In genomic region chr15:12217849-12218248, GRCm38 (mm10) we compare ENCODE assay signal across 14 mouse cellular contexts. TPM values are rescaled to one million over a fixed set of nuclear protein-coding genes. Genes with fewer than 3 reads are reported as not detected.
DNase-seq lines count a peak whose midpoint lies in the region; ATAC-seq and TF ChIP-seq lines count a peak whose summit lies in the region.
"Had no signal": no experiment of that assay in that cellular context is flagged by ENCODE, and none has a peak within 500 bp of the region (broad histone marks: within the 10 kb centered on the region; RNA-seq: fewer than 3 reads in every experiment).

No protein-coding gene starts in this region.

- H3K9ac ChIP-seq in hindbrain, embryonic 16.5 days (ENCODE audit: low read depth, low read length), result no peak overlapping the region
- no peak overlapping the region for H3K9ac ChIP-seq in midbrain, embryonic 11.5 days (ENCODE audit: low read length)
- H3K9ac ChIP-seq in midbrain, postnatal 0 days (replicated peaks; ENCODE audit: low read length, poor library complexity, severe bottlenecking), result no peak overlapping the region
- H3K9ac ChIP-seq: embryonic facial prominence, embryonic 12.5 days; forebrain, embryonic 12.5 days; neural tube, embryonic 12.5 days had no signal

- ATAC-seq in hindbrain, embryonic 16.5 days, result no peak
- ATAC-seq in midbrain, embryonic 11.5 days (ENCODE audit: low FRiP score), result peak; percentile 36; the same call in 1 of the 2 replicates
- ATAC-seq in midbrain, postnatal 0 days (ENCODE audit: low FRiP score), result no peak

- H3K4me1 ChIP-seq in hindbrain, embryonic 10.5 days (replicated peaks), result peaks cover 52% of the 10 kb centered on the region
- peaks cover 10% of the 10 kb centered on the region for H3K4me1 ChIP-seq in hindbrain, embryonic 16.5 days (ENCODE audit: control insufficient read depth, insufficient read depth, low read depth, low read length)
- peaks cover 23% of the 10 kb centered on the region for H3K4me1 ChIP-seq in midbrain, embryonic 11.5 days (ENCODE audit: control insufficient read depth, insufficient read depth, low read length)
- 0 out of 2 replicates have a peak, but pooled peaks cover 2% of the 10 kb centered on the region for H3K4me1 ChIP-seq in midbrain, postnatal 0 days (ENCODE audit: insufficient read depth, low read length)

- no peaks in the 10 kb centered on the region for H3K9me3 ChIP-seq in hindbrain, embryonic 10.5 days
- no peaks in the 10 kb centered on the region for H3K9me3 ChIP-seq in hindbrain, embryonic 16.5 days (ENCODE audit: control insufficient read depth, low read length)
- H3K9me3 ChIP-seq in midbrain, embryonic 11.5 days (ENCODE audit: control insufficient read depth, low read length), result no peaks in the 10 kb centered on the region
- no peaks in the 10 kb centered on the region for H3K9me3 ChIP-seq in midbrain, postnatal 0 days (ENCODE audit: low read length)
- H3K9me3 ChIP-seq: embryonic facial prominence, embryonic 12.5 days; forebrain, embryonic 12.5 days; megakaryocyte, embryonic 14.5 days; neural tube, embryonic 12.5 days had no signal

- DNase-seq in hindbrain, embryonic 10.5 days (ENCODE audit: low spot score), result peak; percentile 40
- DNase-seq in midbrain, embryonic 11.5 days (ENCODE audit: low spot score, missing footprints), result no peak
- DNase-seq in midbrain, postnatal 0 days (ENCODE audit: low spot score), result no peak
- DNase-seq in R1 (ENCODE audit: low read depth, low spot score), result peak; percentile 75
- peak; percentile 57 for DNase-seq in mesoderm, embryonic 11.5 days (ENCODE audit: low read depth, low spot score)
- DNase-seq in left cerebral cortex, postnatal 25 days (ENCODE audit: low spot score in 2 of 2), result no peak
- DNase-seq: lung, postnatal 10 days; thymus, adult 2 months had no signal

- no peak for TF ChIP-seq CTCF in midbrain, postnatal 0 days (IDR thresholded peaks at IDR 0.05)

- peaks cover 25% of the 10 kb centered on the region for H3K27me3 ChIP-seq in hindbrain, embryonic 10.5 days (ENCODE audit: insufficient read depth, poor library complexity, severe bottlenecking)
- H3K27me3 ChIP-seq in hindbrain, embryonic 16.5 days (replicated peaks; ENCODE audit: control insufficient read depth, insufficient read depth, low read length), result no peaks in the 10 kb centered on the region
- H3K27me3 ChIP-seq in midbrain, embryonic 11.5 days (ENCODE audit: control insufficient read depth, insufficient read depth, low read length), result no peaks in the 10 kb centered on the region
- no peaks in the 10 kb centered on the region for H3K27me3 ChIP-seq in midbrain, postnatal 0 days (ENCODE audit: insufficient read depth, low read length)
- H3K27me3 ChIP-seq: embryonic facial prominence, embryonic 12.5 days; forebrain, embryonic 12.5 days; megakaryocyte, embryonic 14.5 days; neural tube, embryonic 12.5 days had no signal

- WGBS in hindbrain, embryonic 10.5 days, result 38% methylated on average over 5 of the region's 5 CpGs
- WGBS in hindbrain, embryonic 16.5 days, result 26% methylated on average over 5 of the region's 5 CpGs
- 43% methylated on average over 5 of the region's 5 CpGs for WGBS in midbrain, embryonic 11.5 days
- WGBS in midbrain, postnatal 0 days, result 34% methylated on average over 5 of the region's 5 CpGs

- no peak overlapping the region for H3K4me3 ChIP-seq in hindbrain, embryonic 10.5 days
- H3K4me3 ChIP-seq in hindbrain, embryonic 16.5 days (ENCODE audit: low read length), result no peak overlapping the region
- no peak overlapping the region for H3K4me3 ChIP-seq in midbrain, embryonic 11.5 days (ENCODE audit: low read depth, low read length)
- no peak overlapping the region for H3K4me3 ChIP-seq in midbrain, postnatal 0 days (ENCODE audit: low read depth, low read length)
- H3K4me3 ChIP-seq: embryonic facial prominence, embryonic 12.5 days; forebrain, embryonic 12.5 days; megakaryocyte, embryonic 14.5 days; neural tube, embryonic 12.5 days had no signal

- intact Hi-C loops in left cerebral cortex, postnatal 25 days (cut with DNase I), result loop anchor here (10.0 kb wide), 1 partner anchor 577 kb away; no protein-coding TSS in a partner anchor

- no peaks in the 10 kb centered on the region for H3K36me3 ChIP-seq in hindbrain, embryonic 10.5 days
- no peaks in the 10 kb centered on the region for H3K36me3 ChIP-seq in hindbrain, embryonic 16.5 days (ENCODE audit: control insufficient read depth, insufficient read depth, low read length)
- no peaks in the 10 kb centered on the region for H3K36me3 ChIP-seq in midbrain, embryonic 11.5 days (ENCODE audit: control insufficient read depth, insufficient read depth, low read length)
- no peaks in the 10 kb centered on the region for H3K36me3 ChIP-seq in midbrain, postnatal 0 days (ENCODE audit: insufficient read depth, low read length)
- H3K36me3 ChIP-seq: embryonic facial prominence, embryonic 12.5 days; forebrain, embryonic 12.5 days; neural tube, embryonic 12.5 days had no signal

- peak overlapping the region; percentile 50; the same call in 1 of the 2 replicates for H3K27ac ChIP-seq in hindbrain, embryonic 10.5 days
- H3K27ac ChIP-seq in hindbrain, embryonic 16.5 days (ENCODE audit: low read depth, low read length), result no peak overlapping the region
- H3K27ac ChIP-seq in midbrain, embryonic 11.5 days (ENCODE audit: low read depth, low read length), result no peak overlapping the region
- no peak overlapping the region for H3K27ac ChIP-seq in midbrain, postnatal 0 days (ENCODE audit: low read depth, low read length)
- H3K27ac ChIP-seq: embryonic facial prominence, embryonic 12.5 days; forebrain, embryonic 12.5 days; kidney, postnatal 0 days; neural tube, embryonic 12.5 days had no signal

- no peak overlapping the region for H3K4me2 ChIP-seq in hindbrain, embryonic 16.5 days (ENCODE audit: low read length)
- no peak overlapping the region for H3K4me2 ChIP-seq in midbrain, embryonic 11.5 days
- H3K4me2 ChIP-seq in midbrain, postnatal 0 days (ENCODE audit: low read depth, low read length, poor library complexity, severe bottlenecking), result no peak overlapping the region
- H3K4me2 ChIP-seq: embryonic facial prominence, embryonic 12.5 days; forebrain, embryonic 12.5 days; neural tube, embryonic 12.5 days had no signal

RNA-seq across cellular contexts. Expression of gene Mtmr12, which starts 13.0 kb away (rescaled TPM):
- polyA plus RNA-seq in hindbrain, embryonic 10.5 days (2016; fragmentation: Nextera tagmentation; extraction: Ambion mirVana), result 15.1 and 17.9 TPM in 2 replicates
- 7.1 and 9.1 TPM in 2 replicates for polyA plus RNA-seq in hindbrain, embryonic 16.5 days (2015; fragmentation: Nextera tagmentation; extraction: Ambion mirVana)
- polyA plus RNA-seq in midbrain, embryonic 11.5 days (2014; fragmentation: Nextera tagmentation; extraction: Ambion mirVana), result 16.5 and 17.7 TPM in 2 replicates
- 10.4 and 12.6 TPM in 2 replicates for total RNA-seq in midbrain, postnatal 0 days (2014; rRNA removed)
- polyA plus RNA-seq in midbrain, postnatal 0 days (2015; fragmentation: Nextera tagmentation; extraction: Ambion mirVana), result 4.5 and 4.8 TPM in 2 replicates
- total RNA-seq in left cerebral cortex, postnatal 25 days (2021), result 10 to 100 TPM; 40.7 to 41.0 TPM

Comparison
In these comparisons a context has a peak if more than half of its experiments do, and no peak if none do; other contexts are left out.
1. DNase-seq: peak in hindbrain, embryonic 10.5 days (single experiment), R1 (single experiment) and mesoderm, embryonic 11.5 days (single experiment); none in midbrain, embryonic 11.5 days (single experiment), midbrain, postnatal 0 days (single experiment) and left cerebral cortex, postnatal 25 days (0 of 2).